Mouse (Mus musculus) kidney, postnatal 10 days (tissue): ENCODE measurements around the gene Pyroxd2.

Experiments
- DNase-seq: peaks from one replicate; pipeline ENCODE4 v3.0.0; 2021; ENCODE audit warnings: mixed read lengths

Gene Pyroxd2

DNA sequence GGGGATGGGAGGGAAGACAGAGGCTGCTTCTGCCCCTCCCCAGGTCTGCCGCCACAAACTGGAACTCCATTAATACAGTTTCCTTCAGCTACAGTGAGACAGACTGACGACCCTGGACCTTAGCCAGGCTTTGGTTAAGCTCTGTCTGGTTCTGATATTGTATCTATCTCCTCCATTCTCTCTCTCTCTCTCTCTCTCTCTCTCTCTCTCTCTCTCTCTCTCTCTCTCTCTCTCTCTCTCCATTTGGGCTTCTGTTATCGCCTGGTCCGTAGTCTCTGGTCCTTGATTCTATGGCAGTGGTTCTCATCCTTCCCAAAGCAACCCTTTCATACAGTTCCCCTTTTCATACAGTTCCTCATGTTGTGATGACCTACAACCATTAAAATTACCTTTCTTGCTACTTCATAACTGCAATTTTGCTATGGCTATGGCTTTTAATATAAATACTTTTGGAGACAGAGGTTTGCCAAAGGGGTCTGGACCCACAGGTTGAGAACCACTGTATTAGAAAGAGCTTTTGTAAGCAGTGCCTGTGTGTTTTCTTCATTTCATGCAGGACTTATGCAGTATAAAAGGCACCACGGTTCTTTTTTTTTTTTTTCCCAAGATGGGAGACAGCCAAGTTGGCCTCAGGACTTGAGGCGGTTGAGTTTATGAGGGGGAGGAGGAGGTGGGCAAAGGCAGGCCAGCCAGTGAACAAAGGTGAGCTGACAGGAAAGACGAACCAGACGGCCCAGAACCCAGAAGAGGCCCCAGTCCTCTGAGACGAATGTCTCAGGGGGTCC lies 7.3 kb downstream of the Pyroxd2 start:
- no peak for DNase-seq

DNA sequence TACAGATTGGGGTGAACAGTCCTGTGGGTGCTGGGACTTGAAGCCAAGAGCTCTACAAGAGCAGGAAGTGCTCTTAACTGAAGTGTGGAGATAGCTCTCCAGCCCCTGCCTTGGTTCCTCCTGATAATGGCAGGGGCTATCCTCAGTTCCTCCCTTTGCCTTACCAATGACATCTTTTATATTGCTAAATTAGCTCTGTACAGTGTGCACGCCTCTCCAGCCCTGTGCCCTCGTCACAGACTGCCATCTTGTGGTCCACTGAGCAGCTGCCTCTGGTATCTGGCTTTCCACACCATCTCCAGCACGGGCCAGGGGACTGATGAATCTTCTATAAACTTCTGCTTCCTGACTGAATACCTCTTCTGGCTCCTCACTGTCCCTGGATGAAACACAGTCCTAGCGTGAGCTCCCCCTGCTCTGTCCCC lies 8.4 kb downstream of the Pyroxd2 start:
- peak; percentile 82 for DNase-seq

DNA sequence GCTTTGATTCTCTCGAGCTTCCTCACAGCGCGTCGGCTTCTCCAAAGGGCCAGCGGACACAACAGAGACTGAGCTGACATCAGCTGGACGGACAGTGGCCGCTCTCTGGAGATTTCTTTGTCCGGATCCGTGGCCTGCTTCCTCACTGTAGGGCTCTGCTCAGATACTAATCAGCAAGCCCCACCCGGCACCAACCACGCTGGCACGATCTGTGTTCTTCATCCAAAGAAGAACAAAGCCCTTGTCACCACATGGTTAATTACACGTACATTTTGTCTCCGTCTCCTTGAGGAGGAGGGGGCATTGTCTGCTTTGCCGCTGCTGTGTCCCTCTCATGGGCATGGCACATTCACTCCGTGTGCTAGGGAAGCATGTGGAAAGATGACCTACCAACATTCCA lies 9.3 kb downstream of the Pyroxd2 start:
- no peak for DNase-seq

DNA sequence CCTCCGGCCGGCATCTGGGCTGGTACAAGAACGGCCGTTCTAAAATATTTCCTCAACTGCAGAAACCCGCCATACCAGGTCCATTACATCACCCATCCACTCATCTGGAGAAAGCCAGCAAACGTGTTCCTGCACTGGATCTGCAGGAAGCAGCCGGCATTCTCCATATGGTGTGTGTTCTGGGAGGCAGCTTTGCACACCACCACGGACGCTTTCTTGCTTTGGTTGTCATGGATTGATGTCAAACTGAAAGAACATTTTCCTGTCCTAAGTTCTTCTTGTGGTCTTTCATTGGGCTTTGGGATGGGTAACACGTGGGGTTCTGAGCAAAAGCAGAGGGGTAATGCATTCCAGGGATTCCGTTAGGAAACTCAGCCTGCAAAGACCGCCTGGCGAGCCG lies 10.7 kb downstream of the Pyroxd2 start:
- DNase-seq: no peak

DNA sequence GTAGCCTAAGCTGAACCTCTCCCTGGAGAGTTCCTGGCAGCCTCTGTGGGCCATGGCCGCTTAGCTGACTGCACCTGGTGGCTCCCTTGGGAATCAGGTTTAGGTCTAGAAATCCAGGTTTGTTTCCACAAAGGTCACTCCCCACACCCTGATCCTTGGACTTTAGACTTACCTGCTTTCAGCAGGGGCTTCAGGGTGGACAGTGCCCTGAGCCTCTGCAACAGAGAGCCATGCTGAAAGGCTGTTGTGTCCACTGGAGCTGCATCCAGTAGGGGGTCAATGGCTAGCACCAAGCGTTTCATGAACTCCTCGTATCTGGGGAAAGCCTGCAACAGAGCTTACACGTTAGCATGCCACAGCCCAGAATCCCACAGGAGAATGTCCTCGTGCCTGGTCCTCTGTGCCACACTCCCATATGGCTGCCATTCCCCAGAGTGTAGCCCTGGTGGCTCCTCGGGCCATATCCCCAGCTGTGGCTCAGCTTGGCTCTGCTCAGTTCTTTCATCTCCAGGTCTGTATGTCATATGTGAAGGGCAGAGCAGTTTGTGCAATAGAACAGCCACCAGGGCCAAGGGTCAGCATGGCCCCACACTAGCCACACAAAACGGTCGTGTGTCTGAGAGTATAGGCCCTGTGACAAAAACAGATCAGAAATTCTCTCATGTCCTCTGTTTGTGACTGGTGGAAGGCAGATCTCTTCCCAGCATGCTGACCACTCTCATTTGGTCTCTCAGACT lies 12.2 kb downstream of the Pyroxd2 start:
- no peak for DNase-seq

DNA sequence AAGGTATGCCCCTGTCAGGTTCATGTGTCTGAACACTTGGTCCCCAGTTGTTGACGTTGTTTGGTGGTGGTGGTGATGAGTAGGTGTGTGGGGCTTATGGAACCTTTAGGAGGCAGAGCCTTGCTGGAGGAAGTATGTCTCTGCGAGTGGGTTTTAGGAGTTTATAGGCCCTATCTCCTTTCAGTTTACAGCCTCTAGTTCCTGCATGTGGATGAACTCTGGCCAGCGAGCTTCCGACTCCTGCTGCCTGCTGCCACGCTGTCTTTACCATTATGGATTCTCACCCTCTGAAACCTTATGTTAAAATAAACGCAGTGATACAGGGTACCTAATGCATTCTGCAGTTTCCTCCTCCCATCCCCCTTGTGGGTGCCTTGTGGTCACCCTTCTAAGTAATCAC lies 12.8 kb downstream of the Pyroxd2 start:
- DNase-seq: no peak

DNA sequence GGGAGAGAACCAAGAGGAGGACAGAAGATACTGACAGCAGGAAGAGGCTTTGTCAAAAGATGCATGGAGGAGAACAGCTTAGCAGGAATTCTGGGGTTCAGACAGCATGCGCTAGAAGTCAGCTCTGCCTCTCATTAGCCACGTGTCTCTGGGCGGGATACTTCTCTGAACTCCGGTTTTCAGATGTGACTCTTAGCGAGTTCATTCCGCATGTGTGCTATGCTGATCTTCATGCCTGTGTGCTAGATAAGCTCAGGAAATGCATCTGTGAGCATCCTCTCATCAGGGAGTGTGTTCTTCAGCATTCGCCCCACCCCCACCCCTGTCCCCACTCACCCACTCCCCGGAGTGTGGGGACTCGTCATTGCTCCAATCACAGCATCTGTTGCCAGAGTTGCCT lies 14.8 kb downstream of the Pyroxd2 start:
- no peak for DNase-seq

DNA sequence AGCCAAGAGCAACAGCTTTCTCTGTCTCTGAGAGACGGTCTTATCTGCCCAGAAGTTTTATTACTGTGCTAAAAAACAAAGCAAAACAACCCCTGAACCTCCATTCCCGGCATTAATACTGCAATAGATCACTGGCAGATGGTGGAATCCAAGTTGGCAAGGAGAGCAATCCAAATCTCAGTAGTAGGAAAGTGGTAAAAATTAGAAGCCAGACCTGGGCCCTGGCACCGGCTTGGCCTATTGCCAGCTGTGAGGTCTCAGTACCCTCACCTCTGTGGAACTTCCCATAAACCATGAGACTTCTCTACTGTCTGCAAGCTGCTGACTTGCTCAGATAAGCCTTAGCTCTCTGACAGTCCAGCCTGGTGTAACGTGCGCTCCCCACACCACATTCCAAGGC lies 17.6 kb downstream of the Pyroxd2 start:
- DNase-seq: no peak

DNA sequence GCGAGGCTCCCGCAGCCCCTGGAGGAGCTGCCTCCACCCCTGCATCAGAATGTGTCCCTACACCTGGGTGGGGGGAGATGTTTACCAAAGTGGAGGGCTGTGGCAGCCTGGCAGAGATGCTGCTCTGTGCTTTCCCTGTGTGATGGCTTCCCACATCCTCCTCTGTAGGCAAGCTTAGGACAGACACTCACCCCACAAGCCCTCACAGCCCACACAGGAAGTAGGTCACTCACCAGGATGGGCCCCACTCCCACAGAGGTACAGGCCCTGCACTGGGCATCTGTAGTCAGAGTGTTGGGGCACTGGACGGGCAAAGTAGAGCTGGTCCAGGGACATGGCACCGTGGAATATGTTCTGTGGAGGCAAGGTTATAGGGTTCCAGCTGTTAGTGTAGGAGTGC lies 25.2 kb downstream of the Pyroxd2 start:
- DNase-seq: no peak

DNA sequence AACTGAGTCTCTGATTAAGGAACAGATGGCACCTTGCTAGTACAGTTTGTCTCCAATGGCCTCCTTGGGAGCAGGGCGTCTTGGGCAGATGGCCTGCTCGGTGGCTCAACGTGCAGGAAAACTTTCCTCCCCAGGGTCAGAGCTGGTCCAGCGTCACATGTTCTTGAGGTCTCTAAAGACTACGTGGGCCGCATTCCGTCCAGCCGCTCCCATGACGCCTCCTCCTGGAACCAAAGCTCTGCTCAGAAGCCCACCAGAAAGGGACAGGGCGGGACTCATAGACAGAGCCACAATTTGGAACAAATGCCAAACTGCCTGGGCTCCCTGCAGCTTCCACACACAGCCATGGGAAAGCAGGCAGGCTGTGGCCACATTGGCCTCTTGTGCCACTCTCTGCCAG lies 25.8 kb downstream of the Pyroxd2 start:
- DNase-seq: no peak

DNA sequence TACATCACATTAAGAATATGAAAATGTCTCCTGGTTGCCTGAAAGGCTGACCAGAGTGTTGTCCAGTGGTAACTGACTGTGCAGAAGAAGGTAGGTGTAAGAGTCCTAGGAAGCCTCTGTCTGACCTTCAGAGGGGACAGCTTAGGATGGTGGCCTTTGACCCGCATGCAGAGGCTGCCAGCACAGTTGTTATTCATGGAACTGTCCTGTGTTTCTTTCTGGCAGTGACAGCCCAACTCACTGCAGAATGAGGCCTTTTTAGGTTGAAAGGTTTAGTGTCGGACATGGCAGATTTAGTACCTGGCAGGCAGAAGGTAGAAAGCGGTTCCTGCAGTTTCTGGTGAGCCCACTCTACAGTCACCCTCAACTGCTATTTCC lies 26.6 kb downstream of the Pyroxd2 start:
- peak; percentile 73 for DNase-seq

DNA sequence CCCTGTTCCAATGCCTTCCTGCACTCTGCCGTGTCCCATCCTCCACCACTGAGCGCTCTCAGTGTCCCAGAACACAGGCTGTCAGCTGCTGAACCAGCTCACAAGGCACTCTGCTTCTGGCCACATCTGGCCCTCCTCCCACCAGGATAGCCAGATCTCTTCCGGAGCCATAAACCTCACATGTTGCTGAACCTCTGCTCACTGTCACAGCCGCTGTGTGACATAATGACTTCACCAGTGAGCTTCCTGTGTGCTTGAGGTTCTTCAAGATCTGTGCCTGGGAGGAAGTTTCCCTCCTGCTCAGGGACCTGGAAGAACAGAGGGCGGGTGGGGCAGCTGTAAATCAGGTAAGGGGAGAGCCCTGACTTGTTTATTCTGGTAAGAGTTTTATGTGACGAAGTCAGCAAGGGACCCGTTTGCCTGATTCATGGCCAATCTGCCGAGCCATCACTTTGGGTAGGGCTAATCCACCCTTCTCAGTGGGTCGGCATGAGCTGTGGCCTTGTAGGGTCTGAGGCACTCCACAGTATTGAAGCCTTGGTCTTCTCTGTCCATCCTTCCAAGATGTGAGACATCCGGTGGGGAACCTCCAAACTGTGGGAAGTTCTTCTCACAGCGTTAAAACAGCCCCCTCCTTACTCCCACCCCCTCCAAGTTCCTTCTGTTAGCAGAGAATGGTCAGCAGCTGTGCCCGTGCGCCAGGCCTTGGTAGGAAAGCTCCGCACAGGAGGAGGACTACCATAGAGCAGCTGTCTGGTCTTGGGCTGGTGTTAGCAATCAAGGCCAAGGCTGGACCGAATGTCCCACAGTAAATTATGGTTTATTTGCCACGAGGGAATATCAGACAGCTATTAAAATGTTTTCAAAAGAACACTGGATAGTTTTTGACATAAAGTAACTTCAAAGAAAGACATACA lies 27.3 kb downstream of the Pyroxd2 start:
- peak; percentile 56 for DNase-seq

DNA sequence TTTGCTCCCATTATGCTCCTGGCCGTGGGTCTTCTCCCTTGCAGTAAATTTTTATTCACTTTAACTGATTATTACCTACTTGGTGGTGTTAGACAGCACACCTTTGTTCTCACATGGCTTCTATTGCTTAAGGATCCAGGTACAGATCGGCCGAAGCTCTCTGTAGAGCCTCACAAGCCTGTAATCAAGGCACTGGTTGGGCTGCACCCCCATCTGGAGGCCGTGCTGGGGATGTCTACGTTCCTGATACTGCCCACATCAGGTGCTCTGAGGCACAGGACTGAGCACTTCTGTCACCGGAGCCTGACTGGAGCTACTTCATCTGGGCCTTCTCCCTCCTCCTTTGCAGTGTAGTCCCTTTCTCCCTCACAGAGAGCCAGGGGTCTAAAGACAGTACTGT lies 29.3 kb downstream of the Pyroxd2 start:
- peak; percentile 25 for DNase-seq

DNA sequence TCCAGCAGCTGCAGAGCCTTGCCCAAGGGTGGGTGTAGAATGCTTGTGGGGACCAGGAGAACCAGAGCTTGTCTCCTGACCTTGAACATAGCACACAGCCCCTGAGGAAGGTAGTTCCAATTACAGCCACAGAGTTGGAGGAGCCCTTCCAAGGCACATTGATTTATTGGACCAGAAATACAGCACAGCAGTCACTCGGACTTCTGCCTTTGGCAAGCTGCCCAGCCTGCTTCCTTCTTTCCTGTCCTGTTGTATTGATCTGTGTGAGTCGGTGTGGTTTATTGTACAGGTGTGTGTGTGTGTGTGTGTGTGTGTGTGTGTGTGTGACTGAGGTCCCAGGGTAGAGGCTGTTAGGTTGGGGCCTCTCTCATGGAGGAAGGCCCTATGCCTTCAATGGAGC lies 30.1 kb downstream of the Pyroxd2 start:
- DNase-seq: peak; percentile 55

DNA sequence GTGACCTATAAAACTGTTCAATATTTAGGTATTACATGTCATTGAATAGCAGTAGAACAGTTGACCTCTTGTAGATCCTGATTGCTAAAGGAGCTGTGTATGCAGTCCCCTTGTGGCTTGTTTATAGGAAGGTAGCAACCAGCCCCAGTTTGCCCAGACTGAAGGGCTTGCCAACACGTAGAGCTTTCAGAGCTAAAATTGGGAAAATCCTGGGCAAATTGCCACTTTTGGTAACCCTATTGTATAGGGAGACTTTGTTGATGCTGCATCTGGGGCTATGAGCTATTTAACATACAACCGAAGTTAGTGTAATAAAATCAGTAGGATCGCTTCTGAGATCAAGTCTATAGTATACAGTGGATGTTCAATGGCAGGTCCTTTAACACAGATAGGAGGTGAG lies 34.5 kb downstream of the Pyroxd2 start:
- no peak for DNase-seq

DNA sequence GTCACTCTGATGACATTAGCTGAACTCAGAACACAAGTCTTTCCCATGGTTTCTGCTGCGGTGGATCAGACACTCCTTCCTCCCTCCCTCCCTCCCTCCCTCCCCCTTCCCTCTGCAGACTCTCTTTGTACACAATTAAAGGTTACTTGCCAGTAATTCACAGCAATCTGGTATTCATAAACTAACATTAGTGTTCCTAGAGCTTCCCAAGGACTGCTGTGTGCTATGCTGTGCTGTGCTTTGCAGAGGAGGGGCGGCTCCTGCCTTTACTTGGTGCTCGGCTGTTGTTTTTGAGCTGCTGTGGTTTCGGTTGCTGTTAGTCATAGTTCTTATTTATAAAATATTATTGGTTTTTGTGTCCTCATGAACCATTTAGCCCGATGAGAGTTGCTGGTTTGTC lies 34.9 kb downstream of the Pyroxd2 start:
- DNase-seq: no peak

DNA sequence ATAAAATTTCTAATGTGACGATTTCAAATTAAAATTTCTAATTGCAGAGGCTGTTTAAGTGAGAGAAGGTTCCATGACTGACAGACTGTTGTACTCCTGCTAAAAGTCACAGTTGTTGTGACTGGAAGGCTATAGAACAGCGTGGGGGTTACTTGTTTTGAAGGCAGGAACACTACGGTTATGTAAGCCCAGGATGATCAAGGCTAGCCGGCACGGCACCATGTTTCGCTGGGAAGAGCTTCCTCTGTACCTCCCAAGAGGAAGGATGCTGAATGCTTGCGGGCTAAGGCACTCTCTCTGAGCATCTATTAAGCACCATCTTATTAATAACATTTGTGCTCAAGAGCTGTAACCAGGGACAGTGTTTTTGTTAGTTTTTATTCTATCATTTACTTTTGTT lies 36.1 kb downstream of the Pyroxd2 start:
- DNase-seq: no peak

DNA sequence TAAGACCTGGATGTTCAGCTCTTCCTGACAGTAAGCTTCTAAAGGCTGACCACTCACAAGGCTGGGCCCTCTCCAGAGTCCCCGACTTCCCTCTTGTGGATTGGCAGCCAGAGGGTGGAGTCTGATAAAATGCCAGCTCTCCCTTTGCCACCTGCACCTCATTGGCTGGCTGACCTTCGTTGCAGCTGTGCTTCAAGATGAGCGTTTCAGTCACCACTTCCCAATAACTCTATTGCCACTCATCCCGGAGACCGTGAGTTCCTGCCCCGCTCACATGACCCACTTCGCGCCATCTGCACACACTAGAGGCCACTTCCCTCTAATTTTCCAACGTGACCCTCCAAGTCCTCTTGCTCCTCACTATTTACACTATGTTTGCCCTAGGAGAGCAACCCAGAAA lies 38.8 kb downstream of the Pyroxd2 start:
- DNase-seq: no peak

DNA sequence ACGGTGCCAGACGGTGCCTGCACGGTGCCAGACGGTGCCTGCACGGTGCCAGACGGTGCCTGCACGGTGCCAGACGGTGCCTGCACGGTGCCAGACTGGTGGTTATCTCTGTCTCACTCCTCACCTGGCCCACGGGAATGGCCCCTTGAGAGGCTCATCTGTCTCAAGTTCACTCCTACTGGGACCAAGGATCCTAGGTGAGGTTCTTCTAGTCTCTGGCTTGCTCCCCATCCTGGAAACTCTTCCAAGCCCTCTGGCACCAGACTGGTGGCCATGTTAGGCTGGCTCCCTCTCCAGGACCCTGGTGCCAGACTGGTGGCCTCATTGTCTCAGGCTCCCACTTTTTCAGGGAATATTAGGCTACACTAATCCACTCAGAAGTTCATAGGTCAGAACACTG lies 53.1 kb downstream of the Pyroxd2 start:
- no peak for DNase-seq

DNA sequence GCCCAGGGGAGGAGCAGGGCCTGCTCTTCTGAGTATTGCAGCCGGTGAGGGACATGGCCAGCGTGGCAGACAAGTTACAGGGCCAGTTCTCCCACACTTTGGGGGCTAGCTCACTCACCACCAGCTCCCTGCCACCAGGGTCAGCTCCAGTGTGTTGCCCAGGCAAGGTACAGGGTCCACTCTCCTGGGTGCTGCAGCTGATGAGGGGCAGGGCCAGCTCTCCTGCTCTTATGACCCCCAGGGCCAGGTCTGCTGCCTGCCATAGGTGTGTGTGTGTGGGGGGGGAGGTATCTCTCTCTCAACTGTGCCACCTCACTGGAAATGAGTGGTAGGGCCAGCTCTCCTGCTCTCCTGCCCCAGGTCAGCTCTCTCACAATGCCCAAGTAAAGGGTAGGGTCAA lies 54.0 kb downstream of the Pyroxd2 start:
- no peak for DNase-seq

DNA sequence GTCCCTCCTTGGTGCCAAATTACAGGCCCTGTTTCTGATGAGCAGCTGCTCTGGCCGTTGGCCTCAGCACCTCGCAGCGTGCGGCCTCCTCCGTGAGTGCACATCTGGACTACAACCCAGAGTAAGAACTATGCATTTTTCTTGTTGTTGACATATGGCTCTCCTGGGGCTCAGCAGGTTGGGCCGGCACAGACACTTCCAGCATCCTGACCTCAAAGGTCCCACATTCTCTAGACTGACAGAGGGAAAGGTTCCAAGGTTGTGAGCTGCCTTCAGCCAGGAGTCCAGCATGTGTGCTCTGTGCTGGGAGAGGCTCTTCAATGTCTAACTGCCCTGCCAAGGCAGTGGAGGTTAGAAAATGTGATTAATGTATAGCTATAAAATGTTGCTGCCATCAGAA lies 55.2 kb downstream of the Pyroxd2 start:
- DNase-seq: no peak

DNA sequence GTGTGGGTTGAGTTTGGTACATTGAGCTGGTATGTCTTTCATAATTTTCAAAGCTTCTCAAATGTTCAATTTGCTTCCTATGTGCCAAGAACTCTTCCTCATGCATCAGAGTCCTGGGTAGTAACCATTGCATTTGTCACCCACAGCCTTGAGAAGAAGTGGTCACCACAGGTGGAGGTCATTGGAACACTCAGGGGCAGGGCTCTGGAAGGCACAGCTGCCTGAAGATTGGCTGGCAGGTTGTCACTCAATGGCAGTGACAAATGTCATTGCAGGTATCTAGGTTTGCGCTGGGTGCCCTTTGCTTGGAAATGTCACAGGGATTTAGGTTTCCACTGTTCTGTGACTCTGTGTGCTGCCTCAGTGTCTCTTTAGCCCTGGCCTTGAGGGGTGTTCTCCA lies 62.3 kb downstream of the Pyroxd2 start:
- DNase-seq: no peak

DNA sequence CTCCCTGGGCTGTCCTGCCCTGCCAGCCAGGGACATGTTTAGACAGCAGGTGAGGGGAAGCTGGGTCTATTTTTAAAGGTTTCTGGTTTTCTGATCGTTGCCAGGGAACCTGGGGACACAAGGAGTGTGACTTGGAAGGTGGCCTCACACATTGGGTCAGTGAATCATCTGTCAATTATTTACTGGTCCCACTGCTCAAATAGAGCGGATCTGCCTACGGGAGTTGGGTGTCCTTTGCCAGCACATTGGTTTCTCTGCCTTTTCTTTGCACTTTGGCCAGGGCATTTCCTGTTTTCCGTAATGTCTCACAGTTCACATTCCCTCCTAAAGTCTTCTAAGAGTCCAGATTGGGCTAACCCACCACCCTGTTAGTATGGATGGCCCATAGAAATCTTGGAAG lies 62.8 kb downstream of the Pyroxd2 start:
- peak; percentile 37 for DNase-seq

DNA sequence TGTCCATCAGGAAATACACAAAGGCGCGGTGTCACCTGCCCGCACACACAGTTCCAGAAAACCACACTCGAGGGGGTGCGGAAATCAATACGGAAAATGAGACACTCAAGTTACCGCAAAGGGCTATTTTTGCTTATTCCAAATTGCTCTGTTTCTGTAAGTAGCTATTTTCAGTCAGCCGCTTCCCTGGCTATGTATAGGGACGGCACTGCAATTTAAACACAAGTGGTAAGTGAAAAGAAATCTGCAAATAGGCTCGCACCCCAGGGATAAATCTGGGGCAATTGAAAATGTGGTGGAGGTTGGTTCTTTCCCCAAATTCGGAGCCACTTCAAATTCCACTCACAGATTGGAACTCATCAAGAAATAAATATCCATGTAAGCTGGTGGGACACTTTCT lies 63.3 kb downstream of the Pyroxd2 start:
- DNase-seq: no peak
